8 mouse cellular contexts compared by ENCODE assay signal in the genomic region with DNA sequence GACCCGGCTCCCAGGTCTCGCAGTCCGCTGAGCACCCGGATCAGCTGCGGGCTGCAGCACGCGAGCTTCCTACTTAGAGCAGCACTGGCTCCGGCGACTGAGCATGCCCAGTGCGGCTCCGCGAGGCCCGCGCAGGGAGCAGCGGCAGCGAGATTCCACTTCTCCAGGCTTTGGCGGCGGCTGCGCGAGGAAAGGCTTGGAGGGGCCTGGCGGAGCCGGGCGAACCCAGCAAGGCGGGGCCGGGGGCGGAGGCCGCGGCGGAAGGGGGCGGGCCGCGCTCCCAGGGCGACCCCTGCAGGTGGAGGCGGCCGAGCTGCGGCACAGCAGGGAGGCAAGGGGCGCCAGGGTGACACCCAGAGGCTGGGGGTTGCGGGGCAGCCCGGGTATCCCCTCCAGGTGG. TPM values are rescaled to one million over a fixed set of nuclear protein-coding genes. Genes with fewer than 3 reads are reported as not detected.
DNase-seq lines count a peak whose midpoint lies in the region; ATAC-seq and TF ChIP-seq lines count a peak whose summit lies in the region.

Gene Apbb2 (minus strand): TSS at position 188 of the 400 bp plus-strand sequence.

- WGBS in forebrain, embryonic 13.5 days: under 1% methylated on average over 34 of the region's 39 CpGs
- WGBS in heart, postnatal 0 days: under 1% methylated on average over 30 of the region's 39 CpGs
- under 1% methylated on average over 37 of the region's 39 CpGs for WGBS in liver, embryonic 14.5 days (ENCODE audit: insufficient replicate concordance)
- 1% methylated on average over 39 of the region's 39 CpGs for WGBS in neural tube, embryonic 12.5 days
- WGBS in stomach, postnatal 0 days: under 1% methylated on average over 34 of the region's 39 CpGs

- H3K9me3 ChIP-seq in forebrain, embryonic 13.5 days (replicated peaks): no peaks in the 10 kb centered on the region
- no peaks in the 10 kb centered on the region for H3K9me3 ChIP-seq in heart, postnatal 0 days (replicated peaks; ENCODE audit: control insufficient read depth, low read length)
- no peaks in the 10 kb centered on the region for H3K9me3 ChIP-seq in liver, embryonic 14.5 days (ENCODE audit: control insufficient read depth, low read length)
- no peaks in the 10 kb centered on the region for H3K9me3 ChIP-seq in neural tube, embryonic 12.5 days
- no peaks in the 10 kb centered on the region for H3K9me3 ChIP-seq in stomach, postnatal 0 days (ENCODE audit: control insufficient read depth, low read length)

- TF ChIP-seq EP300 in heart, postnatal 0 days (IDR thresholded peaks at IDR 0.05; ENCODE audit: low read depth): no peak; the same call in 1 of the 2 replicates
- TF ChIP-seq EP300 in liver, embryonic 14.5 days (IDR thresholded peaks at IDR 0.05; ENCODE audit: low read depth): no peak
- TF ChIP-seq EP300 in stomach, postnatal 0 days (optimal IDR thresholded peaks at IDR 0.05): no peak

- peak within 1 kb of the TSS; percentile 97 for H3K9ac ChIP-seq in forebrain, embryonic 13.5 days
- peak within 1 kb of the TSS; percentile 77 for H3K9ac ChIP-seq in heart, postnatal 0 days (replicated peaks; ENCODE audit: low read depth, low read length)
- H3K9ac ChIP-seq in liver, embryonic 14.5 days (replicated peaks): 0 out of 2 replicates have a peak within 1 kb of the TSS, but pooled peaks have one; percentile 9
- H3K9ac ChIP-seq in neural tube, embryonic 12.5 days: peak within 1 kb of the TSS; percentile 97
- peak within 1 kb of the TSS; percentile 88 for H3K9ac ChIP-seq in stomach, postnatal 0 days (ENCODE audit: low read length)

- peak within 1 kb of the TSS; percentile 79 for H3K4me2 ChIP-seq in forebrain, embryonic 13.5 days
- peak within 1 kb of the TSS; percentile 91 for H3K4me2 ChIP-seq in heart, postnatal 0 days (ENCODE audit: low read depth, low read length)
- peak within 1 kb of the TSS; percentile 56 for H3K4me2 ChIP-seq in liver, embryonic 14.5 days (ENCODE audit: low read depth)
- peak within 1 kb of the TSS; percentile 77 for H3K4me2 ChIP-seq in neural tube, embryonic 12.5 days (replicated peaks)
- H3K4me2 ChIP-seq in stomach, postnatal 0 days (replicated peaks; ENCODE audit: low read depth): peak within 1 kb of the TSS; percentile 98

- peak within 1 kb of the TSS; percentile 97 for H3K27ac ChIP-seq in forebrain, embryonic 13.5 days
- H3K27ac ChIP-seq in heart, postnatal 0 days (ENCODE audit: low read depth): peak within 1 kb of the TSS; percentile 93
- no peak within 1 kb of the TSS for H3K27ac ChIP-seq in liver, embryonic 14.5 days
- H3K27ac ChIP-seq in neural tube, embryonic 12.5 days: peak within 1 kb of the TSS; percentile 97
- H3K27ac ChIP-seq in stomach, postnatal 0 days (replicated peaks): peak within 1 kb of the TSS; percentile 93

- peaks cover 30% of the 10 kb centered on the region for H3K4me1 ChIP-seq in forebrain, embryonic 13.5 days
- peaks cover 12% of the 10 kb centered on the region for H3K4me1 ChIP-seq in heart, postnatal 0 days (ENCODE audit: control insufficient read depth, insufficient read depth)
- peaks cover 0 to 8% of the 10 kb centered on the region in 2 experiments; a peak in 2 of 4 replicates for H3K4me1 ChIP-seq in liver, embryonic 14.5 days (replicated peaks; ENCODE audit: control insufficient read depth in 2 of 2, insufficient read depth in 2 of 2, low read length in 1 of 2)
- peaks cover 38% of the 10 kb centered on the region for H3K4me1 ChIP-seq in neural tube, embryonic 12.5 days
- H3K4me1 ChIP-seq in stomach, postnatal 0 days (replicated peaks; ENCODE audit: control insufficient read depth, insufficient read depth): no peaks in the 10 kb centered on the region

- DNase-seq in CD4-positive helper T cell, adult 2 months (ENCODE audit: low read depth, low spot score): peak; percentile 80
- peak; percentile 87 for DNase-seq in brain, embryonic 18.5 days (ENCODE audit: low read depth, low spot score)
- peak; percentile 96 for DNase-seq in heart, postnatal 0 days (ENCODE audit: low spot score)
- DNase-seq in kidney, postnatal 36 days: peak; percentile 95 to 96
- peak; percentile 27 to 31 (median 29) for DNase-seq in liver, embryonic 14.5 days (ENCODE audit: low read depth in 3 of 3, low spot score in 3 of 3)
- DNase-seq in stomach, postnatal 0 days (ENCODE audit: low spot score): peak; percentile 97

- H3K36me3 ChIP-seq in forebrain, embryonic 13.5 days (ENCODE audit: poor library complexity, severe bottlenecking): no peaks in the 10 kb centered on the region
- no peaks in the 10 kb centered on the region for H3K36me3 ChIP-seq in heart, postnatal 0 days (replicated peaks; ENCODE audit: control insufficient read depth, insufficient read depth, low read length)
- no peaks in the 10 kb centered on the region for H3K36me3 ChIP-seq in liver, embryonic 14.5 days (replicated peaks; ENCODE audit: control insufficient read depth, insufficient read depth, low read depth)
- no peaks in the 10 kb centered on the region for H3K36me3 ChIP-seq in neural tube, embryonic 12.5 days
- no peaks in the 10 kb centered on the region for H3K36me3 ChIP-seq in stomach, postnatal 0 days (ENCODE audit: control insufficient read depth, insufficient read depth, low read length)

- H3K27me3 ChIP-seq in forebrain, embryonic 13.5 days: no peaks in the 10 kb centered on the region
- H3K27me3 ChIP-seq in heart, postnatal 0 days (ENCODE audit: control insufficient read depth, insufficient read depth, low read length): no peaks in the 10 kb centered on the region
- peaks cover 44% of the 10 kb centered on the region for H3K27me3 ChIP-seq in liver, embryonic 14.5 days (ENCODE audit: control insufficient read depth, insufficient read depth, low read length)
- no peaks in the 10 kb centered on the region for H3K27me3 ChIP-seq in neural tube, embryonic 12.5 days (replicated peaks)
- H3K27me3 ChIP-seq in stomach, postnatal 0 days (ENCODE audit: control insufficient read depth, insufficient read depth, low read length): no peaks in the 10 kb centered on the region

- peak within 1 kb of the TSS; percentile 77 for H3K4me3 ChIP-seq in forebrain, embryonic 13.5 days
- H3K4me3 ChIP-seq in heart, postnatal 0 days (ENCODE audit: low read depth, low read length): peak within 1 kb of the TSS; percentile 87
- peak within 1 kb of the TSS; percentile 56 to 58 for H3K4me3 ChIP-seq in liver, embryonic 14.5 days (ENCODE audit: insufficient read depth in 1 of 2, low read depth in 2 of 2, low read length in 2 of 2)
- peak within 1 kb of the TSS; percentile 79 for H3K4me3 ChIP-seq in neural tube, embryonic 12.5 days
- H3K4me3 ChIP-seq in stomach, postnatal 0 days (ENCODE audit: low read depth, low read length): peak within 1 kb of the TSS; percentile 93

- peak; percentile 97 for ATAC-seq in forebrain, embryonic 13.5 days
- peak; percentile 93 for ATAC-seq in heart, postnatal 0 days (ENCODE audit: insufficient read depth, low read depth)
- peak; percentile 80 for ATAC-seq in liver, embryonic 14.5 days (ENCODE audit: insufficient read depth)
- peak; percentile 94 for ATAC-seq in neural tube, embryonic 12.5 days (ENCODE audit: low FRiP score, low read depth)
- ATAC-seq in stomach, postnatal 0 days (ENCODE audit: low FRiP score, low TSS enrichment): peak; percentile 96

- TF ChIP-seq CTCF in heart, postnatal 0 days (IDR thresholded peaks at IDR 0.05; ENCODE audit: low read depth): peak; percentile 75
- TF ChIP-seq CTCF in liver, embryonic 14.5 days (IDR thresholded peaks at IDR 0.05; ENCODE audit: low read depth): peak; percentile 53
- TF ChIP-seq CTCF in stomach, postnatal 0 days (IDR thresholded peaks at IDR 0.05; ENCODE audit: low read depth): peak; percentile 79

RNA-seq across cellular contexts. Expression of gene Apbb2, which starts in this region (rescaled TPM):
- polyA plus RNA-seq in forebrain, embryonic 13.5 days (2015; fragmentation: Nextera tagmentation; extraction: Ambion mirVana): 63.0 and 64.3 TPM in 2 replicates
- 31.1 and 41.0 TPM in 2 replicates for total RNA-seq in heart, postnatal 0 days (2014; rRNA removed; ENCODE audit: low replicate concordance)
- 31.8 and 31.9 TPM in 2 replicates for polyA plus RNA-seq in heart, postnatal 0 days (2015; fragmentation: Nextera tagmentation; extraction: Ambion mirVana)
- 0.62 and 0.92 TPM in 2 replicates for polyA plus RNA-seq in liver, embryonic 14.5 days (2012; rRNA removed)
- 2.8 and 3.0 TPM in 2 replicates for polyA plus RNA-seq in liver, embryonic 14.5 days (2014; fragmentation: Nextera tagmentation; extraction: Ambion mirVana)
- 80.5 and 88.5 TPM in 2 replicates for polyA plus RNA-seq in neural tube, embryonic 12.5 days (2016; fragmentation: Nextera tagmentation; extraction: Ambion mirVana)
- polyA plus RNA-seq in stomach, postnatal 0 days (2015; fragmentation: Nextera tagmentation; extraction: Ambion mirVana): 16.8 and 18.3 TPM in 2 replicates

Comparison
In these comparisons a context has a peak if more than half of its experiments do, and no peak if none do; other contexts are left out.
1. DNase-seq: peak in every context shown above with its lines; median percentile 97 in stomach, postnatal 0 days; 96 in heart, postnatal 0 days; 96 in kidney, postnatal 36 days; 87 in brain, embryonic 18.5 days; 80 in CD4-positive helper T cell, adult 2 months; 29 in liver, embryonic 14.5 days.
2. H3K9ac ChIP-seq: peak in every context shown above with its lines; median percentile 97 in forebrain, embryonic 13.5 days; 97 in neural tube, embryonic 12.5 days; 88 in stomach, postnatal 0 days; 77 in heart, postnatal 0 days; 9 in liver, embryonic 14.5 days.